Mouse (Mus musculus): ENCODE results near the gene Rxfp2. TPM values are rescaled to one million over a fixed set of nuclear protein-coding genes. Genes with fewer than 3 reads are reported as not detected.

The Rxfp2 gene
- polyA plus RNA-seq, 1 experiment from 2014 or later: 0.34 TPM

GRCm38 (mm10) chr5:150125920-150126319, 107.4 kb downstream of the Rxfp2 start:
- H3K9ac ChIP-seq (replicated peaks; ENCODE audit: low read depth, low read length): no peak overlapping the region
- no peak for ATAC-seq
- H3K4me3 ChIP-seq (replicated peaks; ENCODE audit: low read length): no peak overlapping the region
- no peak overlapping the region for H3K4me2 ChIP-seq (ENCODE audit: low read length)
- 87% methylated on average over 9 of the region's 9 CpGs for WGBS
- H3K4me1 ChIP-seq (replicated peaks; ENCODE audit: control insufficient read depth, insufficient read depth, low read length): peaks cover 7% of the 10 kb centered on the region
- no peaks in the 10 kb centered on the region for H3K36me3 ChIP-seq (ENCODE audit: control insufficient read depth, insufficient read depth)
- H3K27ac ChIP-seq (ENCODE audit: low read length): no peak overlapping the region
- H3K27me3 ChIP-seq (replicated peaks; ENCODE audit: control insufficient read depth, insufficient read depth, low read length): no peaks in the 10 kb centered on the region
- no peaks in the 10 kb centered on the region for H3K9me3 ChIP-seq (ENCODE audit: control insufficient read depth, low read length)

DNA sequence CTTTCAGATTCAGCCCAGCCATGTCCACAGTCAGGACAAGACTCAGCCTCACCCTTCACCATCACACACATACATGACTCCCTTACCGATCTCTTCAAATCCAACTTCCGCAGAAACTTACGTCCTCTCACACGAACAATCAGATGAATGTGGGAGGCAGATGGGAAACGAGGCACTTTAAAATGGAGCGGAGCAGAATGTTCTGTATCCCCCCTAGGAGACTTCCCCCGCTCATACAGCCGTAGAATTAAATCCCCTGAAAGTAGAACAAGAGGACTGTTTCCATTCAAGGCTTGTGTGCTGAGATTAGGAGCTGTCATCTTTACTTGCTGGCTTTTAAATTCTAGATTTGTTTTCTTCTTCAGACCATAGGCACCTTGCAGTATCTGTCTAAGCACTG, 110.0 kb downstream of the Rxfp2 start:
- no peaks in the 10 kb centered on the region for H3K36me3 ChIP-seq (ENCODE audit: control insufficient read depth, insufficient read depth)
- no peak overlapping the region for H3K9ac ChIP-seq (replicated peaks; ENCODE audit: low read depth, low read length)
- no peak overlapping the region for H3K4me3 ChIP-seq (replicated peaks; ENCODE audit: low read length)
- no peak overlapping the region for H3K27ac ChIP-seq (ENCODE audit: low read length)
- no peak for ATAC-seq
- 74% methylated on average over 8 of the region's 8 CpGs for WGBS
- H3K4me1 ChIP-seq (replicated peaks; ENCODE audit: control insufficient read depth, insufficient read depth, low read length): peaks cover 9% of the 10 kb centered on the region
- no peaks in the 10 kb centered on the region for H3K9me3 ChIP-seq (ENCODE audit: control insufficient read depth, low read length)
- H3K4me2 ChIP-seq (ENCODE audit: low read length): no peak overlapping the region
- no peaks in the 10 kb centered on the region for H3K27me3 ChIP-seq (replicated peaks; ENCODE audit: control insufficient read depth, insufficient read depth, low read length)

DNA sequence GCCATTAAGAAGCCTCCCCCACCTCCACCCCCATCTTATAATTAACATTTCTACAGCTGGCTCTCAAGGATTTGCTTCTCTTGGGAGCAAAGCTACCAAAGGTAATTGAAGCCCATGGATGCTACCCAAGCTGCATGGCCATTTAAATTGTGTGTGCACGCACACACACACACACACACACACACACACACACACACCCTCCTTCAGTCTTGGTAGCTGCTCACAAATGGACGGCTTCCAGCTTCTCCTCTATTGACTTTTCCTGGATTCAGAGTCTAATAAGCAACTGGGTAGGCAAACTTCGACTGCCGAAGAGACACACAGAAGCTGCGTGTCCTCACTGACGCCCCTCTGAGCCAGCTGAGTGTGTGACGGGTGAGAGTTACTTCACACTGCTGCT, 111.7 kb downstream of the Rxfp2 start:
- H3K27ac ChIP-seq (ENCODE audit: low read length): no peak overlapping the region
- no peak for ATAC-seq
- H3K27me3 ChIP-seq (replicated peaks; ENCODE audit: control insufficient read depth, insufficient read depth, low read length): no peaks in the 10 kb centered on the region
- no peaks in the 10 kb centered on the region for H3K9me3 ChIP-seq (ENCODE audit: control insufficient read depth, low read length)
- H3K36me3 ChIP-seq (ENCODE audit: control insufficient read depth, insufficient read depth): no peaks in the 10 kb centered on the region
- H3K4me2 ChIP-seq (ENCODE audit: low read length): no peak overlapping the region
- peaks cover 9% of the 10 kb centered on the region for H3K4me1 ChIP-seq (replicated peaks; ENCODE audit: control insufficient read depth, insufficient read depth, low read length)
- 48% methylated on average over 7 of the region's 7 CpGs for WGBS
- no peak overlapping the region for H3K4me3 ChIP-seq (replicated peaks; ENCODE audit: low read length)
- no peak overlapping the region for H3K9ac ChIP-seq (replicated peaks; ENCODE audit: low read depth, low read length)

DNA sequence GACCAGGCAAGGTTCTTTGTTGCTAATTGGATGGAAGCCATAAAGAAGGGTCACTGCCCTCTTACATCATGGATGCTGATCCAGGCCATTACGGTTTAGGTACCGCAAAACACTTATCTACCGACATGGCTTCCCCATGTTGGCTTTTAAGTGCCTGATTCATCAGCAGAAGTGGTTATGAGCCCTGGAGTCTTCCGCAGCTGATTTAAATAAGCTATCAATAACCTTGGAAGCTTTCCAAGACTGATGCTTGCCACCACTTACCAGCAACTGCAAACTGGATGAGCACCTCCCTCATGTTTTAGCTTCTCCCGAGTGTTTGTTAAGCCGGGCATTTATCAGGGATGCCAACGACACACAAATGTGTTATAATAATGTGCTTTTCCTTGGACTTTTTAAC, 112.7 kb downstream of the Rxfp2 start:
- Histone ChIP-seq H3K4me2 (ENCODE audit: low read length) (no peak overlapping the region), H3K27ac (ENCODE audit: low read length) (no peak overlapping the region), H3K4me3 (replicated peaks; ENCODE audit: low read length) (no peak overlapping the region), H3K9ac (replicated peaks; ENCODE audit: low read depth, low read length) (no peak overlapping the region), H3K9me3 (ENCODE audit: control insufficient read depth, low read length) (no peaks in the 10 kb centered on the region), H3K4me1 (replicated peaks; ENCODE audit: control insufficient read depth, insufficient read depth, low read length) (peaks cover 9% of the 10 kb centered on the region), H3K27me3 (replicated peaks; ENCODE audit: control insufficient read depth, insufficient read depth, low read length) (no peaks in the 10 kb centered on the region), H3K36me3 (ENCODE audit: control insufficient read depth, insufficient read depth) (no peaks in the 10 kb centered on the region)
- WGBS: 56% methylated on average over 7 of the region's 7 CpGs
- ATAC-seq: peak; percentile 38; the same call in 1 of the 2 replicates

Other genes starting within 250 kb of the Rxfp2 start
- gene Fry, start 100.0 kb downstream of the Rxfp2 start, polyA plus RNA-seq (2015; fragmentation: Nextera tagmentation; extraction: Ambion mirVana): 35.1 and 45.4 TPM in 2 replicates

Data from forebrain, embryonic 16.5 days (tissue).